Mouse (Mus musculus) ES-E14 (cell line): ENCODE data around the gene Gm20481.

Experiments used
- CHD2 ChIP-seq: IDR thresholded peaks from 2 replicates; pipeline ENCODE4 v1.6.1; 2014; ENCODE audit warnings: mild to moderate bottlenecking, low read depth, low read length, inconsistent platforms
- HCFC1 ChIP-seq: IDR thresholded peaks from 2 replicates; pipeline ENCODE4 v1.6.1; 2012; ENCODE audit warnings: low read length, inconsistent platforms, borderline replicate concordance; ENCODE audit not compliant: insufficient read depth
- MAFK ChIP-seq: IDR thresholded peaks from 2 replicates; pipeline ENCODE4 v1.6.1; 2014; ENCODE audit warnings: mild to moderate bottlenecking, low read depth, low read length, inconsistent platforms; ENCODE audit not compliant: insufficient read depth
- ZC3H11A ChIP-seq: IDR thresholded peaks from 2 replicates; pipeline ENCODE4 v1.6.1; 2012; ENCODE audit warnings: low read depth, mild to moderate bottlenecking, inconsistent platforms, low read length, borderline replicate concordance
- ZNF384 ChIP-seq: IDR thresholded peaks from 2 replicates; pipeline ENCODE4 v1.6.1; 2012; ENCODE audit warnings: low read depth, low read length, inconsistent platforms

GRCm38 (mm10) chr17:35001452-35002152, 31.9 kb downstream of the Gm20481 start:
- TF ChIP-seq ZNF384 (no peak), ZC3H11A (no peak), HCFC1 (no peak), CHD2 (no peak), MAFK (no peak)
